In genomic region chr16:77405181-77405818, GRCm38 (mm10) we compare ENCODE assay signal across 9 mouse cellular contexts.
DNase-seq lines count a peak whose midpoint lies in the region; ATAC-seq lines count a peak whose summit lies in the region.
"Had no signal": no experiment of that assay in that cellular context is flagged by ENCODE, and none has a peak within 500 bp of the region (broad histone marks: within the 10 kb centered on the region; RNA-seq: fewer than 3 reads in every experiment).

No protein-coding gene starts in this region.

- no peak overlapping the region for H3K27ac ChIP-seq in intestine, embryonic 15.5 days
- no peak overlapping the region for H3K27ac ChIP-seq in intestine, embryonic 16.5 days (ENCODE audit: low read length)
- no peak overlapping the region for H3K27ac ChIP-seq in liver, embryonic 11.5 days (ENCODE audit: low read depth, low read length)
- peak overlapping the region; percentile 83 for H3K27ac ChIP-seq in neural tube, embryonic 12.5 days

- H3K4me2 ChIP-seq in intestine, embryonic 15.5 days (replicated peaks) = no peak overlapping the region
- H3K4me2 ChIP-seq in intestine, embryonic 16.5 days (ENCODE audit: low read depth, low read length) = no peak overlapping the region
- H3K4me2 ChIP-seq in liver, embryonic 11.5 days = no peak overlapping the region; the same call in 1 of the 2 replicates
- peak overlapping the region; percentile 52 for H3K4me2 ChIP-seq in neural tube, embryonic 12.5 days (replicated peaks)

- H3K4me1 ChIP-seq in intestine, embryonic 15.5 days (replicated peaks) = no peaks in the 10 kb centered on the region
- H3K4me1 ChIP-seq in intestine, embryonic 16.5 days (ENCODE audit: control insufficient read depth, insufficient read depth, low read length) = peaks cover 3% of the 10 kb centered on the region; the same call in 1 of the 2 replicates
- 0 out of 2 replicates have a peak, but pooled peaks cover 7% of the 10 kb centered on the region for H3K4me1 ChIP-seq in liver, embryonic 11.5 days (replicated peaks; ENCODE audit: control insufficient read depth, insufficient read depth, low read length)
- peaks cover 55% of the 10 kb centered on the region for H3K4me1 ChIP-seq in neural tube, embryonic 12.5 days

- 0 out of 2 replicates have a peak, but pooled peaks have one; percentile 12 for ATAC-seq in intestine, embryonic 15.5 days
- ATAC-seq in intestine, embryonic 16.5 days = no peak
- ATAC-seq in liver, embryonic 11.5 days (replicated peaks; ENCODE audit: low FRiP score) = peak; percentile 41; the same call in 1 of the 2 replicates
- ATAC-seq in neural tube, embryonic 12.5 days (ENCODE audit: low FRiP score, low read depth) = peak; percentile 69

- DNase-seq in forelimb bud, embryonic 11.5 days (ENCODE audit: low read depth, low spot score) = peak; percentile 56
- no peak for DNase-seq in liver, embryonic 11.5 days (ENCODE audit: low spot score)
- DNase-seq in heart, postnatal 10 days = no peak
- no peak for DNase-seq in urinary bladder, adult 2 months (ENCODE audit: low spot score)
- no peak for DNase-seq in cerebellum, adult 8-10 months
- DNase-seq: gastrocnemius, postnatal 25 days had no signal

- no peaks in the 10 kb centered on the region for H3K36me3 ChIP-seq in intestine, embryonic 15.5 days
- no peaks in the 10 kb centered on the region for H3K36me3 ChIP-seq in intestine, embryonic 16.5 days (ENCODE audit: control insufficient read depth, insufficient read depth, low read length)
- H3K36me3 ChIP-seq in liver, embryonic 11.5 days (ENCODE audit: control insufficient read depth, insufficient read depth, low read length) = no peaks in the 10 kb centered on the region
- H3K36me3 ChIP-seq in neural tube, embryonic 12.5 days = no peaks in the 10 kb centered on the region

- no peaks in the 10 kb centered on the region for H3K27me3 ChIP-seq in intestine, embryonic 15.5 days (replicated peaks)
- H3K27me3 ChIP-seq in intestine, embryonic 16.5 days (replicated peaks; ENCODE audit: control insufficient read depth, insufficient read depth, low read length) = no peaks in the 10 kb centered on the region
- H3K27me3 ChIP-seq in liver, embryonic 11.5 days (replicated peaks; ENCODE audit: control insufficient read depth, insufficient read depth, low read length) = no peaks in the 10 kb centered on the region
- H3K27me3 ChIP-seq in neural tube, embryonic 12.5 days (replicated peaks) = no peaks in the 10 kb centered on the region

- no peaks in the 10 kb centered on the region for H3K9me3 ChIP-seq in intestine, embryonic 15.5 days
- H3K9me3 ChIP-seq in intestine, embryonic 16.5 days (ENCODE audit: control insufficient read depth, low read length) = no peaks in the 10 kb centered on the region
- no peaks in the 10 kb centered on the region for H3K9me3 ChIP-seq in liver, embryonic 11.5 days (ENCODE audit: control insufficient read depth, low read length)
- H3K9me3 ChIP-seq in neural tube, embryonic 12.5 days = no peaks in the 10 kb centered on the region

- no peak overlapping the region for H3K9ac ChIP-seq in intestine, embryonic 15.5 days
- no peak overlapping the region for H3K9ac ChIP-seq in intestine, embryonic 16.5 days (ENCODE audit: low read depth, low read length)
- H3K9ac ChIP-seq in liver, embryonic 11.5 days (ENCODE audit: low read depth, low read length) = no peak overlapping the region
- no peak overlapping the region for H3K9ac ChIP-seq in neural tube, embryonic 12.5 days

- H3K4me3 ChIP-seq in intestine, embryonic 15.5 days (replicated peaks) = no peak overlapping the region
- H3K4me3 ChIP-seq in intestine, embryonic 16.5 days (ENCODE audit: low read length) = no peak overlapping the region
- H3K4me3 ChIP-seq in liver, embryonic 11.5 days (ENCODE audit: low read depth, low read length) = no peak overlapping the region
- H3K4me3 ChIP-seq in neural tube, embryonic 12.5 days = no peak overlapping the region

- intact Hi-C loops in heart, postnatal 10 days (cut with DNase I) = no loop called here

- 61% methylated on average over 8 of the region's 8 CpGs for WGBS in intestine, embryonic 15.5 days
- 61% methylated on average over 8 of the region's 8 CpGs for WGBS in intestine, embryonic 16.5 days
- WGBS in liver, embryonic 11.5 days = 61% methylated on average over 8 of the region's 8 CpGs
- 16% methylated on average over 8 of the region's 8 CpGs for WGBS in neural tube, embryonic 12.5 days
